Mouse (Mus musculus) Patski (cell line): ENCODE data around the gene Upf1. TPM values are rescaled to one million over a fixed set of nuclear protein-coding genes. Genes with fewer than 3 reads are reported as not detected.

Source experiments
- ATAC-seq: fragments of 100-300 bp; one replicate; pipeline ENCODE4 v1.8.0; 2021
- CTCF ChIA-PET: fragments of 350-600 bp; sonication (Branson Sonifier 250); formaldehyde crosslinking; loops from one replicate; lab custom pipeline; 2022; ENCODE audit warnings: inconsistent platforms; lab: Charles Lee
- POLR2A ChIA-PET: fragments of 350-600 bp; sonication (Branson Sonifier 250); formaldehyde crosslinking; loops from one replicate; lab custom pipeline; 2022; ENCODE audit warnings: antibody characterized with exemption, inconsistent platforms; lab: Charles Lee
- DNase-seq: peaks from one replicate; pipeline ENCODE4 v3.0.0-alpha.2; 2011; ENCODE audit warnings: low read depth, low spot score
- H3K27me3 ChIP-seq: fragments of 371-371 bp; one replicate; pipeline ENCODE4 v1.5.1; 2021
- CTCF ChIP-seq: fragments of 100-300 bp; IDR thresholded peaks from one replicate; pipeline ENCODE4 v1.5.1; 2021
- in situ Hi-C: fragments of 300-500 bp; cut with MboI; formaldehyde crosslinking; loops from 3 replicates; pipeline ENCODE4 v1.11.1; 2018; ENCODE audit warnings: low pct_unique_long_range_greater_than_20kb, mixed read lengths
- polyA plus RNA-seq: library from polyadenylated mRNA; unstranded; gene quantifications from one replicate; pipeline ENCODE4 v1.2.3, GENCODE M21; 2021

Upf1 gene
- polyA plus RNA-seq, 1 experiment from 2014 or later = 44.5 TPM

GRCm38 (mm10) chr8:70309311-70309710 is 43.8 kb downstream of the Upf1 start:
- ATAC-seq = no peak
- TF ChIP-seq CTCF = no peak
- POLR2A ChIA-PET = no interaction called here
- no peaks in the 10 kb centered on the region for H3K27me3 ChIP-seq
- DNase-seq = no peak
- in situ Hi-C loops = no loop called here
- CTCF ChIA-PET = interaction anchor here (1.1 to 1.5 kb wide), 2 partner anchors 9 to 15 kb away, joined by 3 to 4 read pairs; no protein-coding TSS in a partner anchor

- ChIA-PET POLR2A (interaction anchor here (0.6 kb wide), 2 partner anchors 201 to 286 kb away, joined by 3 to 5 read pairs; no protein-coding TSS in a partner anchor), CTCF (interaction anchor here (1.3 kb wide), 1 partner anchor 9 kb away, joined by 4 read pairs; no protein-coding TSS in a partner anchor)
- in situ Hi-C loops = no loop called here
- ATAC-seq (no peak), DNase-seq (no peak)
- no peak for TF ChIP-seq CTCF
- no peaks in the 10 kb centered on the region for H3K27me3 ChIP-seq
Observed at GRCm38 (mm10) chr8:70302901-70303300, 50.2 kb downstream of the Upf1 start.

- TF ChIP-seq CTCF = no peak
- in situ Hi-C loops = no loop called here
- POLR2A ChIA-PET = interaction anchor here (0.6 to 0.9 kb wide), 3 partner anchors 14 to 286 kb away, joined by 3 to 5 read pairs (median 3); no protein-coding TSS in a partner anchor
- ATAC-seq (peak; percentile 79), DNase-seq (peak; percentile 81)
- H3K27me3 ChIP-seq = no peaks in the 10 kb centered on the region
- CTCF ChIA-PET = interaction anchor here (1.3 kb wide), 1 partner anchor 8 kb away, joined by 4 read pairs; no protein-coding TSS in a partner anchor
Observed at GRCm38 (mm10) chr8:70302358-70302890, 50.7 kb downstream of the Upf1 start, which contains the start of the genes Ddx49 and Cope. Gene Ddx49, minus strand, starts transcription at chr8:70302489. Gene Cope, plus strand, starts transcription at chr8:70302518.

GRCm38 (mm10) chr8:70300881-70301280 is 52.2 kb downstream of the Upf1 start:
- no peak for TF ChIP-seq CTCF
- DNase-seq (no peak), ATAC-seq (no peak)
- in situ Hi-C loops = no loop called here
- POLR2A ChIA-PET = no interaction called here
- no peaks in the 10 kb centered on the region for H3K27me3 ChIP-seq
- CTCF ChIA-PET = no interaction called here

- POLR2A ChIA-PET = interaction anchor here (1.5 kb wide), 1 partner anchor 10 kb away, joined by 5 read pairs; no protein-coding TSS in a partner anchor
- in situ Hi-C loops = no loop called here
Observed at GRCm38 (mm10) chr8:70293988-70294405, 59.1 kb downstream of the Upf1 start.

GRCm38 (mm10) chr8:70286737-70287136 is 66.3 kb downstream of the Upf1 start:
- POLR2A ChIA-PET = no interaction called here
- in situ Hi-C loops = no loop called here
- no peaks in the 10 kb centered on the region for H3K27me3 ChIP-seq
- CTCF ChIA-PET = interaction anchor here (1.0 kb wide), 1 partner anchor 12 kb away, joined by 3 read pairs; no protein-coding TSS in a partner anchor
- ATAC-seq (no peak), DNase-seq (no peak)
- TF ChIP-seq CTCF = no peak

More at GRCm38 (mm10) chr8:70293988-70294405, 59.1 kb downstream of the Upf1 start:
- no peak for DNase-seq
- CTCF ChIA-PET = interaction anchor here (1.0 to 1.6 kb wide), 2 partner anchors 9 to 15 kb away, joined by 3 to 4 read pairs; no protein-coding TSS in a partner anchor
- ATAC-seq = no peak
- no peak for TF ChIP-seq CTCF
- H3K27me3 ChIP-seq = no peaks in the 10 kb centered on the region

GRCm38 (mm10) chr8:70285304-70285703 is 67.8 kb downstream of the Upf1 start:
- ATAC-seq = no peak
- in situ Hi-C loops = no loop called here
- no peak for TF ChIP-seq CTCF
- ChIA-PET POLR2A (interaction anchor here (0.6 kb wide), 1 partner anchor 199 kb away, joined by 3 read pairs; no protein-coding TSS in a partner anchor), CTCF (no interaction called here)
- no peak for DNase-seq
- no peaks in the 10 kb centered on the region for H3K27me3 ChIP-seq

- DNase-seq (no peak), ATAC-seq (no peak)
- in situ Hi-C loops = no loop called here
- TF ChIP-seq CTCF = no peak
- ChIA-PET CTCF (interaction anchor here (1.2 to 2.9 kb wide), 3 partner anchors 11 to 14 kb away, joined by 3 to 11 read pairs (median 6); no protein-coding TSS in a partner anchor), POLR2A (no interaction called here)
- no peaks in the 10 kb centered on the region for H3K27me3 ChIP-seq
Observed at GRCm38 (mm10) chr8:70284421-70284820, 68.7 kb downstream of the Upf1 start.

GRCm38 (mm10) chr8:70283136-70284077 is 69.7 kb downstream of the Upf1 start:
- ChIA-PET POLR2A (interaction anchor here (0.6 to 1.3 kb wide), 3 partner anchors 11 to 49 kb away, joined by 3 to 5 read pairs (median 3); partner anchors contain the start of gene Armc6), CTCF (interaction anchor here (1.1 to 2.9 kb wide), 4 partner anchors 11 to 44 kb away, joined by 3 to 11 read pairs (median 4); no protein-coding TSS in a partner anchor)
- in situ Hi-C loops = no loop called here
- ATAC-seq (peak; percentile 23), DNase-seq (no peak)
- TF ChIP-seq CTCF = no peak
- no peaks in the 10 kb centered on the region for H3K27me3 ChIP-seq
